17 mouse cellular contexts compared by ENCODE assay signal in genomic region chr5:122912863-122913262, GRCm38 (mm10).
DNase-seq lines count a peak whose midpoint lies in the region; ATAC-seq and TF ChIP-seq lines count a peak whose summit lies in the region.
"Had no signal": no experiment of that assay in that cellular context is flagged by ENCODE, and none has a peak within 500 bp of the region (broad histone marks: within the 10 kb centered on the region; RNA-seq: fewer than 3 reads in every experiment).

No protein-coding gene starts in this region.

- DNase-seq in heart, postnatal 0 days (ENCODE audit: low spot score) = no peak
- no peak for DNase-seq in heart, adult 11 months
- no peak for DNase-seq in testis, postnatal 14 days (ENCODE audit: low spot score)
- DNase-seq in T-cell, adult 2 months (ENCODE audit: low spot score) = peak; percentile 6
- no peak for DNase-seq in frontal cortex, postnatal 25 days (ENCODE audit: low spot score in 2 of 2)
- DNase-seq in left cerebral cortex, postnatal 14 days (ENCODE audit: low spot score in 2 of 2) = no peak
- DNase-seq: cerebellum, adult 9-11 months; gastrocnemius, postnatal 25 days; kidney, postnatal 36 days; lung, postnatal 36 days; retina, postnatal 1 day; spleen, adult 18-20 months had no signal

- no peak overlapping the region for H3K27ac ChIP-seq in heart, postnatal 0 days (ENCODE audit: low read depth)
- no peak overlapping the region for H3K27ac ChIP-seq in testis, adult 2 months (ENCODE audit: control insufficient read depth, insufficient read depth, low read depth, low read length)
- H3K27ac ChIP-seq: embryonic facial prominence, embryonic 12.5 days; forebrain, embryonic 13.5 days; limb, embryonic 15.5 days had no signal

- no peak overlapping the region for H3K9ac ChIP-seq in heart, postnatal 0 days (replicated peaks; ENCODE audit: low read depth, low read length)
- H3K9ac ChIP-seq: embryonic facial prominence, embryonic 12.5 days; forebrain, embryonic 13.5 days; limb, embryonic 15.5 days had no signal

- H3K4me2 ChIP-seq in heart, postnatal 0 days (ENCODE audit: low read depth, low read length) = no peak overlapping the region
- H3K4me2 ChIP-seq: embryonic facial prominence, embryonic 12.5 days; forebrain, embryonic 13.5 days; limb, embryonic 15.5 days had no signal

- no peak for TF ChIP-seq POLR2A in testis, adult 2 months (IDR thresholded peaks at IDR 0.05; ENCODE audit: control insufficient read depth, low read depth, low read length)

- ATAC-seq in heart, postnatal 0 days (ENCODE audit: insufficient read depth, low read depth) = no peak
- ATAC-seq: forebrain, embryonic 13.5 days; hindbrain, embryonic 16.5 days had no signal

- peak; percentile 19; the same call in 1 of the 2 replicates for TF ChIP-seq CTCF in heart, postnatal 0 days (IDR thresholded peaks at IDR 0.05; ENCODE audit: low read depth)
- TF ChIP-seq CTCF in testis, adult 2 months (IDR thresholded peaks at IDR 0.05; ENCODE audit: control insufficient read depth, insufficient read depth, insufficient replicate concordance, low read depth, low read length) = 0 out of 2 replicates have a peak, but pooled peaks have one; percentile 7

- peaks cover 12% of the 10 kb centered on the region for H3K4me1 ChIP-seq in heart, postnatal 0 days (ENCODE audit: control insufficient read depth, insufficient read depth)
- H3K4me1 ChIP-seq in testis, adult 2 months (ENCODE audit: control insufficient read depth, insufficient read depth, low read length) = no peaks in the 10 kb centered on the region
- H3K4me1 ChIP-seq: forebrain, embryonic 13.5 days; limb, embryonic 15.5 days had no signal

- intact Hi-C loops in left cerebral cortex, postnatal 14 days (cut with DNase I) = no loop called here

- H3K4me3 ChIP-seq in heart, postnatal 0 days (ENCODE audit: low read depth, low read length) = no peak overlapping the region
- H3K4me3 ChIP-seq in testis, adult 2 months (ENCODE audit: control insufficient read depth, low read depth, low read length) = no peak overlapping the region
- H3K4me3 ChIP-seq: embryonic facial prominence, embryonic 12.5 days; forebrain, embryonic 13.5 days; limb, embryonic 15.5 days had no signal

- 93% methylated on average over 4 of the region's 4 CpGs for WGBS in heart, postnatal 0 days

- H3K27me3 ChIP-seq in heart, postnatal 0 days (ENCODE audit: control insufficient read depth, insufficient read depth, low read length) = no peaks in the 10 kb centered on the region
- H3K27me3 ChIP-seq in testis, adult 2 months (ENCODE audit: control insufficient read depth, insufficient read depth, low read length) = no peaks in the 10 kb centered on the region
- H3K27me3 ChIP-seq: embryonic facial prominence, embryonic 12.5 days; forebrain, embryonic 13.5 days; limb, embryonic 15.5 days had no signal

- 0 out of 2 replicates have a peak, but pooled peaks cover 7% of the 10 kb centered on the region for H3K36me3 ChIP-seq in heart, postnatal 0 days (replicated peaks; ENCODE audit: control insufficient read depth, insufficient read depth, low read length)
- H3K36me3 ChIP-seq in testis, adult 2 months (ENCODE audit: control insufficient read depth, insufficient read depth, low read length) = no peaks in the 10 kb centered on the region
- H3K36me3 ChIP-seq: embryonic facial prominence, embryonic 12.5 days; limb, embryonic 15.5 days had no signal

- no peaks in the 10 kb centered on the region for H3K9me3 ChIP-seq in heart, postnatal 0 days (replicated peaks; ENCODE audit: control insufficient read depth, low read length)
- H3K9me3 ChIP-seq: embryonic facial prominence, embryonic 12.5 days; forebrain, embryonic 13.5 days; limb, embryonic 15.5 days had no signal

- no peak for TF ChIP-seq EP300 in heart, postnatal 0 days (IDR thresholded peaks at IDR 0.05; ENCODE audit: low read depth)
